Mouse (Mus musculus) 3T3-L1 (cell line): ENCODE measurements at regions not wholly inside any gene's neighbourhood (a gene's known extent, or its start where the extent isn't known, plus 50 kb on each side); places are given as distances from the start of the nearest gene placed in this dataset.
"Not testable (repeated sequence)": the region's sequence is repeated elsewhere in the genome, so short reads cannot be mapped to it uniquely, and the experiment has no call there.

Source experiments
- DNase-seq: peaks from one replicate; pipeline ENCODE4 v3.0.0-alpha.2; 2015; ENCODE audit warnings: low read depth, low spot score

DNA sequence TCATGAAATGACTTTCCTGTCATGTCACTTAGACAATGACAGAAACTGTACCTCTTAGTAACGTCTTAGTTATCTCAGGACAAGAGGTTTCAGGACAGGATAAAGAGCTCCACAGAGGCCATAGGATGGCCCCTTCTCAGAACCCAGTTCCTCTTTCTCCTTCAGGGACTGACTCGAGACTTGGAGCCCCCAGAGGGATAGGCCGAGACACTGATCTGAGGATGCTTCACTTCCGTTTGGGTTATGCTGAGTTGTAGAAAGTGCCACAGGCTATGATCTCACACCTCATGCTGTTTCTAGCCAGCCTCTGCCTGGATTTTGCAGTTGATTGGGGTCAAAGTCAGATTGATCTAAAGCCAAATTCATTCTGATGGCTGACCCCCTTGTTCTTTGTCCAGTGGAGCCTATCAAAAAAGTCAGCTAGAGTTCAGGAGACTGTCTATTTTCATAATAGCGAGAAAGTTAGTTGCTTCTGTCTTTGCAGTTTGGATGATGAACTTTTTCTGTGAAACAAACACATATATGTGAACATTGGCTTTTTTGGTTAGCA is 70.7 kb downstream of the Sult3a2 start:
- DNase-seq = peak; percentile 13

GRCm38 (mm10) chr10:33708656-33709055 is 77.8 kb downstream of the Sult3a2 start:
- not testable (repeated sequence) for DNase-seq

DNA sequence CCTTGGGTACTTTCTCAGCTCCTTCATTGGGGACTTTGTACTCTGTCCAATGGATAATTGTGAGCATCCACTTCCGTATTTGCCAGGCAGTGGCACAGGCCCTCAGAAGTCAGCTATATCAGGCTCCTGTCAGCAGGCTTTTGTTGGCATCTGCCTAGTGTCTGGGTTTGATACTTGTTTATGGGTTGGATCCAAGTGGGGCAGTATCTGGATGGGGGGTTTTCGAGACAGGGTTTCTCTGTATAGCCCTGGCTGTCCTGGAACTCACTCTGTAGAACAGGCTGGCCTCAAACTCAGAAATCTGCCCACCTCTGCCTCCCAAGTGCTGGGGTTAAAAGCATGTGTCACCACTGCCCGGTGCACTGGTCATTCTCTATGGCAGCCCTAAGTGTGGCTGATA is 79.7 kb upstream of the Clvs2 start:
- DNase-seq = not testable (repeated sequence)

GRCm38 (mm10) chr10:33703420-33703819 is 78.9 kb upstream of the Clvs2 start:
- DNase-seq = peak; percentile 79
